Mouse (Mus musculus): ENCODE measurements around the gene Gm28036. TPM values are rescaled to one million over a fixed set of nuclear protein-coding genes. Genes with fewer than 3 reads are reported as not detected.

Gm28036 gene
- total RNA-seq, 2 experiments from 2014 or later = 14.9 to 15.6 TPM

GRCm38 (mm10) chr2:156089799-156090198 lies 37.1 kb downstream of the Gm28036 start:
- intact Hi-C loops (cut with DNase I) = no loop called here
- DNase-seq = no peak

DNA sequence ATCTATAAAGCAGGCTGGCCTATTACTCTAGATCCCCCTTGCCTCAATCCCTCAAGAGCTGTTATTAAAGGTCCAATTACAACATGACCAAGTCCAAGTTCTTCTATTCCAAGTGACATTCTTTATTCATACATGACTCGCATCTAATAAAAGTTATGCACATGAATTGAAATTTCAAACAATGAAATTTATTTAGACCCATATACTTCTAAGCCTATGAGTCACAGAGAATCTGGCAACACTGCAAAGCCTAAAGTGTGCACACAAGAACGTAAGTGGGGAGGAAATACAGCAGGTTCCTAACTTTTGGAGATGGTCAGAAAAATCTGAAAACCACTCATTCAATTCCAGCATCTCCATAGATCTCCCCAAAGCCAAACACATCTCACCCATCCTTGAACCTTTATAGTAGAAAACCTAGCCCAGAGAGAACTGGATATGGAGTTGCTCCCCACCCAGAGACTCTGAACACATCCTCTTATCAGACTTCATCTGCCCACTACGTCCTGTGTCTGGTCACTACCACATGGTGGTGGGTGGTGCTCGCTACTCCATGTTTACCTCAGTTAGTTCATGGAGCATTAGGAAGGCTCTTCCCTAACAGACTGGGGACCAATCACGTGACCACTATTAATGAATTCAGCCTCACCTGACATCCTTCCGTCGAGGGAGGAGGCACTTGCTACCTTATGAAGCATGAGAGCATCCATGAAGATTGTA lies 39.3 kb downstream of the Gm28036 start:
- no peak for DNase-seq
- intact Hi-C loops (cut with DNase I) = no loop called here

GRCm38 (mm10) chr2:156084541-156084940 lies 42.4 kb downstream of the Gm28036 start:
- no peak for DNase-seq
- intact Hi-C loops (cut with DNase I) = no loop called here

- intact Hi-C loops (cut with DNase I) = no loop called here
- no peak for DNase-seq
Measured at GRCm38 (mm10) chr2:156080391-156080790, 46.5 kb downstream of the Gm28036 start.

DNA sequence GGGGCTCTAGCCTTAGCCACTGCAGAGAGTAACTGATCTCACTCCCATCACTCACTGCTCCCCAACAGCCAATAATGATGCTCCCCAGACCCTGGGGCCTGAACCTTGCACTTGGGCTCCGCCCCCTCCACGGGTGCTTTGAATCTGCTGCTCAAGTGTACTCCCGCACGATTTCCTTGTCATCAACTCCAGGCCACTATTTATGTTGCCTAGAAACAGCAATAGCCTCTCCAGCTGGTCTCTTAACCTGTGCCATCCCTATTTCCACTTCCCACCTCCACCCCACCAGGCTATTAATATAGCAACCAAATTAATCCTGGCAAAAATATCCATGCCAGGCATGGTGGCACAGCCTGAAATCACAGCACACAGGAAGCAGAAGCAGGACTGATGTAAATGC lies 47.2 kb downstream of the Gm28036 start:
- no peak for DNase-seq
- intact Hi-C loops (cut with DNase I) = no loop called here

GRCm38 (mm10) chr2:156079183-156079560 lies 47.7 kb downstream of the Gm28036 start:
- intact Hi-C loops (cut with DNase I) = no loop called here
- no peak for DNase-seq

DNA sequence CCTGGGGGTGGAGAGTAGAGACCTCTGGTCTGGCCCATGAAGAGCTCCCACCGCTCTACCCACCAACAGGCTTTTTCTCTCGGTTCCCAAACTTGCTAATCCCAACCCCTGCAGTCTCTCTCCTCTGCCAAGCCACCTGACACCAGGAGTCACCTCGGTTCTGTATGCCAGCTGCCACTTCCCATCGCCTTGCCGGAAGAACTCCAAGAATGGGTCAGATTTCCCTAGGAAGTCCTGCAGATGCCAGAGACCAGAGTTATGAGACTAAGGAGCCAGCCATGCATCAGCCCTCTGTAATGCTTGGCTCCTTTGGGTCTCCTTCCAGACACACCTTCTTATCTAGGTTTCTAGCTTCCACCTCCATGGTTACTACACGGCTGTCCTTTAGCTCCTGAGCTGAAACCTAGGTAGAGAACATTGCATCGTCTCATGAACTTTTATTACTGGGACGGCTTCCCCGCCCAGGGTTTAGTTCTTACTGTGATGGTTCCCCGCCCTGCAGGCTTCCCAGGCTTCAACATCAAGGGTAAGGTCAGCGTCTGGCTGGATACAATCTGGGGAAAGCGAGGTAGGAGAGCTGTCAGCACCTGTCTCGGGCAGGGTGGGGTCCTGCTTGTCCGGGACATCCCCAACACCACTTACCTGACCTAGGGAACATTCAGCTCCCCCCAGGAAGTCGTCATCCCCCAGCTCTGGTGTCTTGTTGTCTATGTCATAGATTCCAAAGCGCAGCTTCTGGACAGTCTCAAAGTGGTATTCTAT lies 48.3 kb downstream of the Gm28036 start:
- intact Hi-C loops (cut with DNase I) = no loop called here
- DNase-seq = no peak

DNA sequence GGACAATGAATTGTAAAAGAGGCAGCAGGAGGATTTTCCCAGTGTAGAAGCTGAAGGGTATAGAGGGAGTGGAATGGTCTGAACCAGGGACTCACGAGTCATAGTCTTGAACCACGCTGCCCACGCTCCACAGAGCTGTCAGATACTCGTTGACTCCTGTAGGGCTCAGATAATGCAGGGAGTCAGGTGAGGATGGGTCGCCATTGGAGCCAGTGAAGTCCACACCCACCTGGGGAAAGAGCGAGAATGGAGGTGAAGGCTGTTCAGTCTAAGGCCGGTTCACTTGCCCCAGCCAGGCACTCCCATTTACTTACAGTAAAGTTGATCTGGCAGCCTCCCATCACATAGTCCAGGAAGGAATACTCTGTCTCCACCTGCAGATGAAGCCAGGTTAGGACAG lies 49.4 kb downstream of the Gm28036 start:
- intact Hi-C loops (cut with DNase I) = no loop called here
- no peak for DNase-seq

DNA sequence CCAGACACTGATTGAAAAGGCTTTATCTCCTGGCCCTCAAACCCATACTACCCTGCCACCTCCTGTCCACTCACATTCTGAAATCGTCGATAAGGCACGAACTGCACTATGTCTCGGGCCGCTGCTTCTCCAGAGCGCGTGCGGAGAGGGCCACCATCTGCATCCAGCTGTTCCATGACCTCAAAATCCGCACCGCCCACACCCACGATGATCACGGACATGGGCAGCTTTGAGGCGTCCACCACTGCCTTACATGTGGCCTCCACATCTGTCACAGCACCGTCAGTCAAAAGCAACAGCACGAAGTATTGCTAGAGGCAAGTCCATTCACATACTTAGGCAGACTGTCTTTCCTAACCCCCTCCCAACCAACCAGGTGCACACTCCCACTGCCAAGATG lies 53.2 kb downstream of the Gm28036 start:
- DNase-seq = peak; percentile 48 to 53
- intact Hi-C loops (cut with DNase I) = no loop called here

DNA sequence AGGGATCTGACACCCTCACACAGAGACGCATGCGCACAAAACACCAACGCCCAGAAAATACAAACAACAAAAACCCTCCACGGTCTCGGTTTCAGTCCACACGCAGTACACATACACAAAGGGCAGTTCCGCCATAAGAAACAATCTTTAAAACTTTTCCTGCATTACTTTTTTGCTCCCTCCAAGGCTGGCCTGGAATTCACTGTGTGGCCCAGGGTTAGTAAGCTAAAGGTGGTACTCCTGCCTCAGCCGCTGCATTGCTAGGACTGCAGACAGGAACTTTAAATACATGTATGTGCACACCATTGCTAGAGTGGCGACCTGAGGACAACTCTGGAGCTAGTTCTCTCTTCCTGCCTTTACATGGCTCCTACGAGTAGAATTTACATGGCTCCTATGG lies 55.7 kb downstream of the Gm28036 start:
- intact Hi-C loops (cut with DNase I) = no loop called here
- no peak for DNase-seq

GRCm38 (mm10) chr2:156067916-156068315 lies 59.0 kb downstream of the Gm28036 start:
- intact Hi-C loops (cut with DNase I) = no loop called here

GRCm38 (mm10) chr2:156066126-156066525 lies 60.8 kb downstream of the Gm28036 start:
- DNase-seq = no peak
- intact Hi-C loops (cut with DNase I) = no loop called here

More at GRCm38 (mm10) chr2:156067916-156068315, 59.0 kb downstream of the Gm28036 start:
- no peak for DNase-seq

DNA sequence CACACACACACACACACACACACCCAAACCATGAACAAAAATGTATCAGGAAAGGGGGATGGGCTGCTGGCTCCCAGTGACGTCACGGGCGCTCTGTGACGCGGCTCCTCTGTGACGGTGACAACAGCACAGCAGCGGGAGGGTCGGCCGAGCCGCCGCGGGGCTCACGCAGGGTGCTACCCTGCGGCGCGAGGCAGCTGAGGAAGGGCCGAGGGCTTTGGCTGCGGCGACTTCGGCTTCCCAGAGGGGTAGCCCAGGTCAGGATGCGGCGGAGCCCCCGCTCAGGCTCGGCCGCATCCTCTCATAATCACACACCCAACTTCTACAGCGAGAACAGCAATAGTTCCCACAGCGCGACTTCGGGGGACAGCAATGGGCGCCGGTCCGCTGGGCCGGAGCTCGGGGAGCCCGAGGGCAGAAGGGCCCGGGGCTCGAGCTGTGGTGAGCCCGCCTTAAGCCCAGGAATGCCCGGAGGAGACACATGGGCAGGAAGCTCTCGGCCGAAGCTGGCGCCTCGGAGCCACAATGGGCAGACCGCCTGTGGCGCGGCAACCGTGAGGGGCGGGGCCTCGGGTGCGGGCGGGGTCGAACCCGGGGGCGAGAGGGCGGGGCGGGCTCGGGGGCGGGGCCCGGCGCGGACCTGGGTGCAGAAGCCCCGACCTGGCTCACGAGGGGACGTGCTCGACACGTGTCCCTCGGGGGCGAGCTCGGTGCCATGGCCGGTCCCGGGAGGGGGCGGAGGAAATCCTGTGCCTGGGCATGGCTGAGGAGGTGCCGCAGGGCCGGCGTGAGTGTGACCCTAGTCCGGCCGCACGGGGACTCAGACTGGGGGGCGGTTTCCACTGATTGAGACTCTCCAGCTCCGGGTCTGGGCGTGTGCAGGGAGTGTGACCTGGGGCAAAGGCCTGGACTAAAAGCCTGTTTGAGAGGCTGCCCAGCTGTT lies 61.5 kb downstream of the Gm28036 start, which contains the start of gene Spag4:
Spag4 (plus strand) TSS at position 77 of the 943 bp plus-strand sequence.
- DNase-seq = peak; percentile 76 to 78
- intact Hi-C loops (cut with DNase I) = no loop called here

GRCm38 (mm10) chr2:156052816-156053215 lies 74.1 kb downstream of the Gm28036 start, which contains the start of gene Fer1l4:
TSS of gene Fer1l4 (minus strand) at chr2:156052947.
- intact Hi-C loops (cut with DNase I) = no loop called here
- no peak for DNase-seq

- no peak for DNase-seq
- intact Hi-C loops (cut with DNase I) = no loop called here
Measured at GRCm38 (mm10) chr2:156047929-156048328, 79.0 kb downstream of the Gm28036 start.

GRCm38 (mm10) chr2:156042903-156043302 lies 84.0 kb downstream of the Gm28036 start:
- intact Hi-C loops (cut with DNase I) = no loop called here
- no peak for DNase-seq

DNA sequence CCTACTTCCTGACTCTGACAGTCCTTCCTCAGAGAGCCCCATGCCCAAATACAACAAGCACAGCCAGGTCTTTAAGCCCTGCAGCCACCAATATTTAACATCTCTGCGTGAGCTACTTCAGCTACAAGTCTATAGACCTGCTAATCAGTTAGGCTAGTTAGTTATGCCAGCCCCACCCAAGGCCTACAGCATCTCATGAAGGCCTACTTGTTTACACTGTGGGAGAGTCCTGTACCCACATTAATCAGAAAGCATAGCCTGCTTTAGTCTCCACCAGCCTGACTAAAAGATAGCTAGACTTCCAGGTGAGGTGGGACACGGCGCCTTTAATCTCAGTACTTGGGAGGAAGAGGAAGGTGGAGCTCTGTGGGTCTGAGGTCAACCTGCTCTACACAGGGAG lies 87.5 kb downstream of the Gm28036 start:
- intact Hi-C loops (cut with DNase I) = no loop called here
- no peak for DNase-seq

- intact Hi-C loops (cut with DNase I) = no loop called here
- no peak for DNase-seq
Measured at GRCm38 (mm10) chr2:156025482-156025881, 101.4 kb downstream of the Gm28036 start.
